Mouse (Mus musculus) MEL (cell line): ENCODE results near the gene Colgalt2. TPM values are rescaled to one million over a fixed set of nuclear protein-coding genes. Genes with fewer than 3 reads are reported as not detected.

Source experiments
- DNase-seq: peaks from one replicate; pipeline ENCODE4 v3.0.0; 2011; ENCODE audit warnings: low read depth, low spot score
- H3K27ac ChIP-seq: 2 replicates; pipeline ENCODE4 v1.5.1; 2012; ENCODE audit warnings: low read depth, mild to moderate bottlenecking, control low read depth, low read length, moderate library complexity; ENCODE audit not compliant: control insufficient read depth
- H3K27me3 ChIP-seq, 2 experiments: fragments of 150-350 bp in 1 of 2; sonication (generic) in 1 of 2; 2 replicates each; pipeline ENCODE4 v1.6.1; 2012; ENCODE audit warnings: low read length in 2 of 2, mild to moderate bottlenecking in 2 of 2, improper control_type of control experiment in 1 of 2, moderate library complexity in 1 of 2; ENCODE audit not compliant: insufficient read depth in 2 of 2, control insufficient read depth in 1 of 2
- H3K36me3 ChIP-seq, 2 experiments: 2 replicates each; pipeline ENCODE4 v1.6.1; 2012 to 2014; ENCODE audit warnings: low read length in 2 of 2, improper control_type of control experiment in 1 of 2, inconsistent platforms in 1 of 2, mild to moderate bottlenecking in 1 of 2; ENCODE audit not compliant: insufficient read depth in 2 of 2, control insufficient read depth in 1 of 2
- H3K4me1 ChIP-seq, 2 experiments: fragments of 150-350 bp in 1 of 2; sonication (generic) in 1 of 2; 2 replicates each; pipeline ENCODE4 v1.6.1; 2012; ENCODE audit warnings: low read length in 2 of 2, improper control_type of control experiment in 1 of 2, mild to moderate bottlenecking in 1 of 2; ENCODE audit not compliant: insufficient read depth in 2 of 2, control insufficient read depth in 1 of 2
- H3K4me3 ChIP-seq, 2 experiments: fragments of 150-350 bp in 1 of 2; sonication (generic) in 1 of 2; 2 replicates each; pipeline ENCODE4 v1.5.1; 2012; ENCODE audit warnings: low read depth in 2 of 2, low read length in 2 of 2, mild to moderate bottlenecking in 2 of 2, moderate library complexity in 2 of 2, control low read depth in 1 of 2, improper control_type of control experiment in 1 of 2; ENCODE audit not compliant: control insufficient read depth in 1 of 2, insufficient read depth in 1 of 2
- H3K79me2 ChIP-seq: 2 replicates; pipeline ENCODE4 v1.6.1; 2012; ENCODE audit warnings: mild to moderate bottlenecking, low read length, moderate library complexity; ENCODE audit not compliant: control insufficient read depth, poor library complexity, insufficient read depth
- H3K9ac ChIP-seq: 2 replicates; pipeline ENCODE4 v1.6.1; 2012; ENCODE audit warnings: low read depth, mild to moderate bottlenecking, control low read depth, low read length, moderate library complexity; ENCODE audit not compliant: control insufficient read depth, poor library complexity, severe bottlenecking
- H3K9me3 ChIP-seq: fragments of 150-350 bp; sonication (generic); replicated peaks from 2 replicates; pipeline ENCODE4 v1.6.1; 2012; ENCODE audit warnings: mild to moderate bottlenecking, low read length, improper control_type of control experiment, moderate library complexity; ENCODE audit not compliant: insufficient read depth
- CHD1 ChIP-seq: IDR thresholded peaks from 2 replicates; pipeline ENCODE4 v1.6.1; 2012; ENCODE audit warnings: low read depth, mild to moderate bottlenecking, inconsistent platforms, low read length, improper control_type of control experiment
- MEF2A ChIP-seq: IDR thresholded peaks from 2 replicates; pipeline ENCODE4 v1.6.1; 2014; ENCODE audit warnings: low read depth, mild to moderate bottlenecking, inconsistent platforms, low read length, improper control_type of control experiment; ENCODE audit not compliant: poor library complexity, insufficient replicate concordance, severe bottlenecking; ENCODE audit errors: extremely low read depth
- ZMIZ1 ChIP-seq: IDR thresholded peaks from 2 replicates; pipeline ENCODE4 v1.6.1; 2012; ENCODE audit warnings: low read depth, mild to moderate bottlenecking, inconsistent platforms, low read length, improper control_type of control experiment, moderate library complexity
- polyA plus RNA-seq, 2 experiments: library from polyadenylated mRNA; stranded (reverse) in 1 of 2; unstranded in 1 of 2; fragments of >175 nt in 1 of 2; fragments of >200 nt in 1 of 2; gene quantifications; 2 replicates each; pipeline versions ENCODE4 v1.2.1 to v1.2.4; 2012; ENCODE audit warnings: low replicate concordance in 2 of 2, low read depth in 1 of 2; ENCODE audit not compliant: insufficient read length in 2 of 2, insufficient read depth in 1 of 2, missing spikeins in 1 of 2
- total RNA-seq: library from RNA; depleted of rRNA; stranded (reverse); fragments of 300-350 nt; gene quantifications from 2 replicates; pipeline ENCODE4 v1.2.3, GENCODE M21; 2012; rRNA removed

Gene Colgalt2
- total and polyA plus RNA-seq, 3 experiments, result not detected

- H3K4me3 ChIP-seq, result no peak overlapping the region
- no peak overlapping the region for H3K9ac ChIP-seq
- no peaks in the 10 kb centered on the region for H3K79me2 ChIP-seq
- DNase-seq, result no peak
- H3K9me3 ChIP-seq, result no peaks in the 10 kb centered on the region
- no peaks in the 10 kb centered on the region for H3K4me1 ChIP-seq
- H3K27me3 ChIP-seq, result peaks cover 4 to 5% of the 10 kb centered on the region in 2 experiments
- H3K27ac ChIP-seq, result no peak overlapping the region
- TF ChIP-seq ZMIZ1 (no peak), CHD1 (no peak), MEF2A (no peak)
- H3K36me3 ChIP-seq, result no peaks in the 10 kb centered on the region
Measured at GRCm38 (mm10) chr1:152556576-152557281, 157.1 kb downstream of the Colgalt2 start.

Other genes with a start within 250 kb of the Colgalt2 start
- 60.7 and 68.3 TPM in 2 replicates for gene Tsen15, start 13.1 kb upstream of the Colgalt2 start, total RNA-seq
- gene Tsen15, start 13.1 kb upstream of the Colgalt2 start, polyA plus RNA-seq, result 100 to 1,000 TPM in 1 of 2 experiments, 10 to 100 TPM in 1; 66.8 to 194 TPM